8 mouse cellular contexts compared by ENCODE assay signal in genomic region chr7:34653731-34654440, GRCm38 (mm10). TPM values are rescaled to one million over a fixed set of nuclear protein-coding genes. Genes with fewer than 3 reads are reported as not detected.
DNase-seq lines count a peak whose midpoint lies in the region; ATAC-seq lines count a peak whose summit lies in the region.

No protein-coding gene starts in this region.

- H3K36me3 ChIP-seq in heart, embryonic 11.5 days (ENCODE audit: control insufficient read depth, insufficient read depth, low read length), result peaks cover 3% of the 10 kb centered on the region; the same call in 1 of the 2 replicates
- H3K36me3 ChIP-seq in midbrain, embryonic 13.5 days, result peaks cover 11% of the 10 kb centered on the region

- H3K27ac ChIP-seq in heart, embryonic 11.5 days (ENCODE audit: low read depth, low read length), result peak overlapping the region; percentile 97
- peak overlapping the region; percentile 100 for H3K27ac ChIP-seq in midbrain, embryonic 13.5 days

- ATAC-seq in heart, embryonic 11.5 days (replicated peaks; ENCODE audit: insufficient number of reproducible peaks, low FRiP score, low TSS enrichment), result peak; percentile 46
- peak; percentile 41 for ATAC-seq in midbrain, embryonic 13.5 days

- peak overlapping the region; percentile 87 for H3K4me2 ChIP-seq in heart, embryonic 11.5 days
- peak overlapping the region; percentile 68 for H3K4me2 ChIP-seq in midbrain, embryonic 13.5 days (replicated peaks)

- H3K4me1 ChIP-seq in heart, embryonic 11.5 days (ENCODE audit: control insufficient read depth, insufficient read depth, low read length), result peaks cover 6% of the 10 kb centered on the region; the same call in 1 of the 2 replicates
- H3K4me1 ChIP-seq in midbrain, embryonic 13.5 days (replicated peaks), result peaks cover 47% of the 10 kb centered on the region

- peak overlapping the region; percentile 92 for H3K9ac ChIP-seq in heart, embryonic 11.5 days (ENCODE audit: low read depth, low read length)
- H3K9ac ChIP-seq in midbrain, embryonic 13.5 days (replicated peaks), result peak overlapping the region; percentile 95

- H3K4me3 ChIP-seq in heart, embryonic 11.5 days (ENCODE audit: low read depth, low read length), result peak overlapping the region; percentile 74
- H3K4me3 ChIP-seq in midbrain, embryonic 13.5 days (replicated peaks), result peak overlapping the region; percentile 78

- H3K27me3 ChIP-seq in heart, embryonic 11.5 days (ENCODE audit: control insufficient read depth, insufficient read depth, low read length), result no peaks in the 10 kb centered on the region; the same call in 1 of the 2 replicates
- H3K27me3 ChIP-seq in midbrain, embryonic 13.5 days, result no peaks in the 10 kb centered on the region

- H3K9me3 ChIP-seq in heart, embryonic 11.5 days (replicated peaks; ENCODE audit: control insufficient read depth, low read length), result no peaks in the 10 kb centered on the region
- H3K9me3 ChIP-seq in midbrain, embryonic 13.5 days, result no peaks in the 10 kb centered on the region

- WGBS in heart, embryonic 11.5 days (ENCODE audit: insufficient replicate concordance), result 1% methylated on average over 32 of the region's 64 CpGs
- under 1% methylated on average over 35 of the region's 64 CpGs for WGBS in midbrain, embryonic 13.5 days

- DNase-seq in thymus, postnatal 4 days, result peak; percentile 22
- DNase-seq in thymus, postnatal 0 days (ENCODE audit: low spot score), result no peak
- DNase-seq in cerebellum, postnatal 25 days, result peak; percentile 55 to 61
- peak; percentile 56 for DNase-seq in kidney, postnatal 14 days
- no peak for DNase-seq in layer of hippocampus, adult 9-10 months (ENCODE audit: low spot score)
- no peak for DNase-seq in layer of hippocampus, adult 11-12 months (ENCODE audit: low spot score)

RNA-seq across cellular contexts. Expression of gene Kctd15, which starts 2.6 kb away (rescaled TPM):
- 5.7 and 8.0 TPM in 2 replicates for polyA plus RNA-seq in thymus, postnatal 0 days (2015; fragmentation: Nextera tagmentation; extraction: Ambion mirVana)
- polyA plus RNA-seq in heart, embryonic 11.5 days (2014; fragmentation: Nextera tagmentation; extraction: Ambion mirVana), result 4.5 and 5.7 TPM in 2 replicates
- polyA plus RNA-seq in midbrain, embryonic 13.5 days (2015; fragmentation: Nextera tagmentation; extraction: Ambion mirVana), result 35.2 and 42.8 TPM in 2 replicates

Comparison
In these comparisons a context has a peak if more than half of its experiments do, and no peak if none do; other contexts are left out.
1. DNase-seq: peak in thymus, postnatal 4 days (single experiment), cerebellum, postnatal 25 days (2 of 2) and kidney, postnatal 14 days (single experiment); none in thymus, postnatal 0 days (single experiment), layer of hippocampus, adult 9-10 months (single experiment) and layer of hippocampus, adult 11-12 months (single experiment).